Mouse (Mus musculus): ENCODE measurements around the gene Map4k5.

The Map4k5 gene

DNA sequence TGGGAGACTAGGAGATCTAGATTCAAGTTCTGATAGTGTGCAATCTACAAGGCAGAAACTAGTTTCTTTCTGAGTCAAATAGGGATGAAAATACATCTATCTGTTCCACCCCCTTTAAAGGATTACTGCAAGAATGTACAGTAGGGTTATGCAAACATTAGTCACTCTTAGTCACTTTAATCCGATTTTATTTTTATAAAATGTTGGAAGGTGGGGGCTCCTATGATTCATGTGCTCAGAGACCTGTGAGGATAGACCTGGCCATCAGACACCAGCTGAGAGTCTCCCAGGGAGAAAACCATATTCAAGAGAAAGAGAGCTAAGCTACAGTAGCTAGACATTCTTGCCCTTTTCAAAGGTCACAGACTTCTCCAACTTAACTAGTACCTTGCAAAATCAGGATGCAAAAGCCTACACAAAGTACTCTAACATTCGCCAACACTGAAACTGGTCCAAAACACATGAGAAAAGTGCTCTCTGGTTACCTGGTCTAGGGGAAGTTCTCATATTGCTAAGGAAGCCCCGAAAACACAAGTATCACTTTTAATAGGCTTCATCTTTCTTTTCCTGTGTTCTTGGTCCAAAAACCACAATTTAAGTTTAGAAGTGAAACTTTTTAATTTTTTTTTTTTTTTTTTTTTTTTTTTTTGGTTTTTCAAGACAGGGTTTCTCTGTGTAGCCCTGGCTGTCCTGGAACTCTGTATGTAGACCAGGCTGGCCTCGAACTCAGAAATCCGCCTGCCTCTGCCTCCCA lies 7.7 kb downstream of the Map4k5 start:
- DNase-seq (ENCODE audit: low spot score) = no peak

GRCm38 (mm10) chr12:69884053-69884452 lies 8.9 kb downstream of the Map4k5 start:
- no peak for DNase-seq (ENCODE audit: low spot score)

DNA sequence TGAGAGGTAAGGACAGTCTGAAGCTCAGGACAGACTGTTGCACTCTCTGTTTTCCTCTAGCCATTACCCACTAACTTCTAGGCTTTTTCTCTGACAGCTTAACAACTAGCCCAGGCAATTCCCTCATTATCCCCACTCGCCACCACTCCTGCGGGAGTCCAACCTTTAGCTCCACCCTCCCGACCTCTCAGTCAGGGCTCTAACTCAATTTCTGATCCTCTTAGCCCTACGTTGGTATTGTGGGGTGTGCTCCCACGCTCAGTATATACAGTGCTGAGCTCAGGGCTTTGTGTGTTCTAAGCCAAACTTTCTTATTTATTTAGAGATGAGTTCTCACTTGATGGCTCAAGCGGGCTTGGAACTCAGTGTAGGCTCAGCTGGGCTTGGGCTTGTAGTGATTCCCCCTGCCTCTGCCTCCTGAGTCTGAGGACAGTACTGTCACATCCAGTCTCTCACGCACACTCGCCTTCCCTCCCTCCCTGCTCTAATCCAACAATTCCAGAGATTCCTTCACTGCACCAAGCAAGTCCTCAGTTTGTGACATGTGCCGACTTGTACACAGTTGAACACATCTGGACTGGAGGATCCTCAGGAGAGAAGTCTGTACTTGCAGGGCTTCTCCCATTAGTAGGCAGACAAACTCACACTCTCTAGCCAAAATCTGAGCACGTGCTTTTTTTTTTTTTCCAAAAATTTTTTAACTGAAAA lies 11.6 kb downstream of the Map4k5 start:
- DNase-seq (ENCODE audit: low spot score) = no peak

DNA sequence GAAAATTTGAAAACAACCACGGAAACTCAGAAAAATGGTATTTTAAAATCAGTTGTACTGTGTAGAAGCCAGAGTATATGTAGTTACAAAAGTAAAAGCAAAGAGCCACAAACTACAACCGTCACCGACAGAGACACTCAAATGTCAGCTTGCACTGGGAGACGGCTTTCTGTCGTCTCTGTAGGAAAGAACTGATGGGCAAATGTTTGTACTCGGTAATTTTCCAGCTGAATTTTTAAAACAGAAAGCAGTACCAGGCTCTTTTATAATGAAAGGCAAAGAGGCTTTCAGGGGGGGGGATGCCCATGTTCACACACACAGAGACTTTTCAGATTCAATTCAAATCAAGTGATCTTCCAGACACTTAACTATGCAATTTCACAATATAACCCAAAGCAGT lies 13.3 kb downstream of the Map4k5 start:
- DNase-seq (ENCODE audit: low spot score) = no peak

DNA sequence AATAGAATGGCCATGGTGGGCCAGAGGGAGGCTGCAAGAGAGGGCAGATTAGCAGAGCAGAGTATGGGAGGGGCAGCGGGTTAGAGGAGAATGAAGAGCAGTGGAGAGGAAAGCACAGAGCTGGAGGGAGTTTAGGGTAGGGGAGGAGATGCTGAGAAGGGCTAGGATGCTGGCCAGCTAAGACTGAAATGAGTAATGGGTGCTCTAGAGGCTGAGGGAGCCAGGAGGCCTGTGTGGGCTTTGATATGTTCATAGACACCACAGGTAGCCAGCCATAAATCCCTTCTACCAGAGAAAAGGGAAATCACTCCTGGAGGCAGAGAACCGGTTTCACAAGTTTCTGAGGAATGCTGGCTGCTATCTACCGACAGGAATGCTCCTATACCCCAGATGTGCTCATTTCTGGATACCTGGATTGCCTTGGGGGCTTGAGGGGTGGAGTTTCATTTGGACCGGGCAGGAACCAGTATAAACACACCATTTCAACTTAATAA lies 13.8 kb downstream of the Map4k5 start:
- DNase-seq (ENCODE audit: low spot score) = no peak

DNA sequence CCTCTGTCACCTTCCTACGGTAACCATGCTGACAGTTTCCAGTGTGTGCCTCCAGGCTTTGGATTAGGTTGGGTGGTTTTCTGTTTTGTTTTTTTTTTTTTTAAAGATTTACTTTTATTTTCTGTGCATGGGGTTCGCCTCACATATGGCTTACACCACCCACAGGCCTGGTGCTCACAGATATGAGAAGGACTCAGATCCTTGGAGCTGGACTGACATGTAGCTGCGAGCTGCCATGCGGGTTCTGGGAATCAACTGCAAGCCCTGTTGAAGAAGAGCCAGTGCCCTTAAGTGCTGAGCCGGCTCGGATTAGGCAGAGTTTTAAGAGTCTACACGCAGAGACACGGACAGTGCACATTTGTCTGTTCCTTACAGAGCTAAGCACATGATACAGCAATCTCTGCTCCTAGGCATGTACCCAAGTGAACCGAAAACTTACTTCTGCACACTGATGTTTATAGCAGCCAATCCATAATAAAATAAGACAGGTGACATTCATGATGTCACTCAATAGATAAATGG lies 15.1 kb downstream of the Map4k5 start:
- DNase-seq (ENCODE audit: low spot score) = no peak

GRCm38 (mm10) chr12:69871632-69872031 lies 21.4 kb downstream of the Map4k5 start:
- no peak for DNase-seq (ENCODE audit: low spot score)

DNA sequence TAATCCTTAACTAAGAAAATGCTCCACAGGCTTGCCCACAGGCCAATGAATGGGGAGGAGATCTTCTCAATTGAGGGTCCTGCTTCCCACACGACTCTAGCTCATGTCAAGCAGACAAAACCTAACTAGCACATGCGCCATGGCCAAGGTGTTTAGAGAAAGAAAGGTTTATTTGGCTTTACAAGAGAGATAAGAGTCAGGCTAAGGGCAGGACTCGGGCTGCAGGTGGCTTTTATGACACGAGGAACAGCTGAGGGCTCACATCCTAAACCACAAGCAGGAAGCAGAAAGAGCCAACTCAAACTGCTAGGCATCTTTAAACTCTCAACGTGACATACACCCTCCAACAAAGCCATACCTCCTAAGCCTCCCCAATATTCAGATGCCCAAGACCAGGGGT lies 25.7 kb downstream of the Map4k5 start:
- no peak for DNase-seq (ENCODE audit: low spot score)

- no peak for DNase-seq (ENCODE audit: low spot score)
These were observed 28.8 kb downstream of the Map4k5 start for GRCm38 (mm10) chr12:69864164-69864692.

GRCm38 (mm10) chr12:69863505-69863904 lies 29.5 kb downstream of the Map4k5 start:
- peak; percentile 49 for DNase-seq (ENCODE audit: low spot score)

DNA sequence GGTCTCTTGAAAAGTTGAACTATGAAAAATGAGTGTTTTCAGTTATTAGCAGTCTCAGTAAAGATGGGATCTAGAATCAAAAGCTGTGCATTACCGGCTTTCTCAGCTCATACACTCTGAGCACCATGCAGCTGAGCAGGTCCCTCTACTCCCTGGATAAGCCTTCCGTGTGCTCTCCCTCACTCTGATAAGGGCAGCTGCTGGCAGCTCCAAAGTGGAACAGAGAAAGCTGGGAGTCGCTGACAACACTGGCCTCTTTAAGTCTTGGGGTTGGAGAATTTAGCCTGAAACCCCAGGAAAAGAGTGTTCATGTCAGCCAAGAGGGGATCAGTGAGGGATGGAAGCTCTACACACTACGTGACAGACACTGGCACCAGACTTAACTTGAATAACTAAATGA lies 34.2 kb downstream of the Map4k5 start:
- DNase-seq (ENCODE audit: low spot score) = no peak

DNA sequence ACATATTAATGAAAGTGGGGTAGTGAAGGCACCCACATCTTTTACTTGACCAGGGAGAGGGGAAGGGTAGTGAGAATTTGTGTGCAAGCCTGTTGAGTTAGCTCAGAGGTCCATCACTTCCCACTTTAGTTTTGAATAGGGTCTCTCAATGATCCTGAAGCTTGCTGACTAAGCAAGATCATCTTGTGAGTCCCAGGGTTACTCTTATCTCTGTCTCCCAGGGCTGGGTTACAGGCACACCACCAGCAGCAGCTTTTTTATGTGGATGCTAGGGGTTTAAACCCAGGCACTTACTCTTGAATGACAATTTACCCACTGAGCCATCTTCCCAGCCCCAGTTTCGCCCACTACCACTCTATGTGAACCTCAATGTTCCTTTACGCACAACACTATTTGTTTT lies 35.4 kb downstream of the Map4k5 start:
- DNase-seq (ENCODE audit: low spot score) = no peak

GRCm38 (mm10) chr12:69856398-69856797 lies 36.6 kb downstream of the Map4k5 start:
- DNase-seq (ENCODE audit: low spot score) = no peak

GRCm38 (mm10) chr12:69855641-69856300 lies 37.2 kb downstream of the Map4k5 start:
- DNase-seq (ENCODE audit: low spot score) = no peak

- DNase-seq (ENCODE audit: low spot score) = no peak
These were observed 39.1 kb downstream of the Map4k5 start for GRCm38 (mm10) chr12:69853942-69854341.

DNA sequence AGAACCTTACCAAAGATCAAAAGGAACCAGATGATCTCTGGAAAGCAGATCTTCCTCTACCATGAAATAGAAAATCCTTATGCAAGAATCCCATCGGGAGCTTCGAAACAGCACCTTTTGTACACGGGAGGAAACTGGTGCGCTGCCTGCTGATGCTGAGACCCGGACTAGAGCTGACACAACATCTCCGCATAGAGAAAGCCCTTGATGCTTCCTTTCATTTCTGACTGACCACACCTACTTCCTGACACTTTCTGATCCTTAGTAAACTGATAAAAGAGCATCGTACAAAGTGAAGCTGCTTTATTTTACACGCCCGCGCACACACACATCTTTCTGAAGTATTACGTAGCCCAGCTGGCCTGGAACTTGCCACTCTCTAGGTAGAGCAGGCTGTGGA lies 39.6 kb downstream of the Map4k5 start:
- no peak for DNase-seq (ENCODE audit: low spot score)

DNA sequence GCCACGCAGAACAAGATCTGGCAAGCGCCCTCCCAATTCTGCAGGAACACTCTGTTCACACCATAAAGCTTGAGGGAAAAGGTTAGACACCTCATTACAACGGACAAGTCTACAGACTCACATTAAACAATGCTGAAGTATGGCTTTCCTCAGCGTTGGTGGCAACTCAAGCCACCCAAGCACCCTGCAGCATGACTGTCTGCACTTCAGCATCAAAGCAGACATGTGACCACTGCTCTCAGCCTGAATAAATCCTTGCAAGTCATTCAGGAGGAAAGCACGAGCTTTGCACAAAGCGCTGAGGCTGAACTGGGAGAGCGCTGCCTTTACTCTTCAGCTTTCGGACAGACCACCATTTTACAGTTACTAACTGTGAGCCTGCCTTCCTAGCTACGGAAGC lies 40.7 kb downstream of the Map4k5 start:
- DNase-seq (ENCODE audit: low spot score) = no peak

GRCm38 (mm10) chr12:69848083-69848878 lies 44.7 kb downstream of the Map4k5 start:
- no peak for DNase-seq (ENCODE audit: low spot score)

DNA sequence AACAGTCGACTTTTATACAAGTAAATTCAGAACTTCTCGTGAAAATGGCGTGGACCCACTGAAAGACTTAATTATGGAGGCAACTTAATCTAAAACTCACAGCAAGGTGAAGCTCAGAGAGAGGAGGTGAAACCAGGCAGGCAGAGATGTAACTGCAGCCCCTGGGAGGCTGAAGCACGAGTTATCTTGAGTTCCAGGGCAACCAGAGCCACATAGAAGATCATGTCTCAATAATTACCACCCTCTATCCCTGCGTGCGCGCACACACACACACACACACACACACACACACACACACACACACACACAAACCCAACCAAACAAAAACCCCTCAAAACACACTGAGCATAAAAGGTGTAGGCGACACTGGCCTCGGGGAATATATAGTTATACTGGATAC lies 46.5 kb downstream of the Map4k5 start:
- no peak for DNase-seq (ENCODE audit: low spot score)

- DNase-seq (ENCODE audit: low spot score) = no peak
These were observed 47.3 kb downstream of the Map4k5 start for GRCm38 (mm10) chr12:69845722-69846121.
